Mouse (Mus musculus) lung, postnatal 10 days (tissue): Measurements from ENCODE around the gene S100a11.

Experiments used
- DNase-seq: peaks from one replicate; pipeline ENCODE4 v3.0.0; 2021

S100a11 gene

GRCm38 (mm10) chr3:93563216-93563615 lies 42.9 kb downstream of the S100a11 start:
- no peak for DNase-seq

- DNase-seq = no peak
These were observed 46.6 kb downstream of the S100a11 start for GRCm38 (mm10) chr3:93566892-93567291.

GRCm38 (mm10) chr3:93567721-93568120 lies 47.4 kb downstream of the S100a11 start:
- no peak for DNase-seq

GRCm38 (mm10) chr3:93568428-93569040 lies 48.2 kb downstream of the S100a11 start:
- DNase-seq = peak; percentile 76

GRCm38 (mm10) chr3:93569046-93569445 lies 48.8 kb downstream of the S100a11 start:
- DNase-seq = no peak

GRCm38 (mm10) chr3:93572058-93572791 lies 51.9 kb downstream of the S100a11 start:
- no peak for DNase-seq
